Mouse (Mus musculus) liver, embryonic 16.5 days (tissue): ENCODE results near the gene Upk3bl. TPM values are rescaled to one million over a fixed set of nuclear protein-coding genes. Genes with fewer than 3 reads are reported as not detected.
"Not testable (repeated sequence)": the region's sequence is repeated elsewhere in the genome, so short reads cannot be mapped to it uniquely, and the experiment has no call there.

ENCODE experiments used
- ATAC-seq: fragments of 200-750 bp; cut with Nextera tagmentation; 2 replicates; pipeline ENCODE4 v1.8.0; 2017; ENCODE audit warnings: low read depth, mild to moderate bottlenecking, moderate number of reproducible peaks, moderate library complexity
- H3K27ac ChIP-seq: fragments of 300-500 bp; sonication (generic); 2 replicates; pipeline ENCODE4 v1.5.1; 2014; ENCODE audit warnings: mild to moderate bottlenecking, low read length
- H3K27me3 ChIP-seq: fragments of 300-500 bp; sonication (generic); 2 replicates; pipeline ENCODE4 v1.6.1; 2014; ENCODE audit warnings: low read depth, low read length, mixed read lengths; ENCODE audit not compliant: control insufficient read depth, insufficient read depth
- H3K36me3 ChIP-seq: fragments of 300-500 bp; sonication (generic); 2 replicates; pipeline ENCODE4 v1.6.1; 2014; ENCODE audit warnings: mild to moderate bottlenecking; ENCODE audit not compliant: control insufficient read depth, insufficient read depth
- H3K4me1 ChIP-seq: fragments of 300-500 bp; sonication (generic); 2 replicates; pipeline ENCODE4 v1.6.1; 2014; ENCODE audit warnings: low read depth, low read length, mixed read lengths; ENCODE audit not compliant: control insufficient read depth
- H3K4me2 ChIP-seq: fragments of 300-500 bp; sonication (generic); 2 replicates; pipeline ENCODE4 v1.6.1; 2014; ENCODE audit warnings: low read depth, low read length, mixed read lengths
- H3K4me3 ChIP-seq: fragments of 300-500 bp; sonication (generic); 2 replicates; pipeline ENCODE4 v1.5.1; 2014; ENCODE audit warnings: low read depth, mild to moderate bottlenecking, low read length
- H3K9ac ChIP-seq: fragments of 300-500 bp; sonication (generic); 2 replicates; pipeline ENCODE4 v1.6.1; 2014; ENCODE audit warnings: low read depth, low read length
- H3K9me3 ChIP-seq: fragments of 300-500 bp; sonication (generic); replicated peaks from 2 replicates; pipeline ENCODE4 v1.6.1; 2016; ENCODE audit warnings: low read length; ENCODE audit not compliant: control insufficient read depth
- WGBS: fragments of 180-500 bp; shearing (Covaris S2); extraction: QIAGEN DNeasy Blood & Tissue Kit; methylation state at CpG from one replicate; pipeline ENCODE4 v1.1.7; 2014; ENCODE audit not compliant: insufficient replicate concordance; 5-methylcytosine and 5-hydroxymethylcytosine counted together
- polyA plus RNA-seq: library from polyadenylated mRNA; unstranded; fragments of >200 nt; fragmentation: Nextera tagmentation; extraction: Ambion mirVana; gene quantifications from 2 replicates; pipeline ENCODE4 v1.2.1, GENCODE M21; 2015

The Upk3bl gene
- polyA plus RNA-seq, 1 experiment from 2014 or later: not detected

GRCm38 (mm10) chr5:136041260-136041659, 13.0 kb upstream of the Upk3bl start:
- no peak overlapping the region for H3K9ac ChIP-seq
- H3K9me3 ChIP-seq: no peaks in the 10 kb centered on the region
- no peak overlapping the region for H3K4me2 ChIP-seq
- H3K4me3 ChIP-seq: no peak overlapping the region
- H3K27ac ChIP-seq: no peak overlapping the region
- no peaks in the 10 kb centered on the region for H3K36me3 ChIP-seq
- 40% methylated on average over 2 of the region's 2 CpGs for WGBS
- H3K4me1 ChIP-seq: no peaks in the 10 kb centered on the region; the same call in none of the 2 replicates
- ATAC-seq: no peak
- no peaks in the 10 kb centered on the region for H3K27me3 ChIP-seq

GRCm38 (mm10) chr5:136041666-136042065, 12.6 kb upstream of the Upk3bl start:
- Histone ChIP-seq H3K4me3 (no peak overlapping the region), H3K27ac (no peak overlapping the region), H3K9ac (no peak overlapping the region), H3K4me2 (no peak overlapping the region), H3K36me3 (no peaks in the 10 kb centered on the region), H3K4me1 (no peaks in the 10 kb centered on the region; the same call in none of the 2 replicates), H3K27me3 (no peaks in the 10 kb centered on the region), H3K9me3 (no peaks in the 10 kb centered on the region)
- no peak for ATAC-seq
- WGBS: 74% methylated on average over 8 of the region's 8 CpGs

GRCm38 (mm10) chr5:136044865-136045264, 9.4 kb upstream of the Upk3bl start:
- H3K9ac ChIP-seq: no peak overlapping the region
- no peak for ATAC-seq
- H3K4me2 ChIP-seq: no peak overlapping the region
- no peaks in the 10 kb centered on the region for H3K36me3 ChIP-seq
- H3K27me3 ChIP-seq: no peaks in the 10 kb centered on the region
- H3K4me3 ChIP-seq: no peak overlapping the region
- H3K27ac ChIP-seq: no peak overlapping the region
- H3K4me1 ChIP-seq: no peaks in the 10 kb centered on the region; the same call in 1 of the 2 replicates
- no peaks in the 10 kb centered on the region for H3K9me3 ChIP-seq
- 53% methylated on average over 13 of the region's 13 CpGs for WGBS

- no peaks in the 10 kb centered on the region for H3K9me3 ChIP-seq
- no peaks in the 10 kb centered on the region for H3K27me3 ChIP-seq
- no peak overlapping the region for H3K9ac ChIP-seq
- H3K27ac ChIP-seq: no peak overlapping the region
- no peak overlapping the region for H3K4me2 ChIP-seq
- H3K4me1 ChIP-seq: no peaks in the 10 kb centered on the region
- ATAC-seq: no peak
- no peak overlapping the region for H3K4me3 ChIP-seq
- no peaks in the 10 kb centered on the region for H3K36me3 ChIP-seq
- 30% methylated on average over 9 of the region's 9 CpGs for WGBS
These were observed 8.9 kb upstream of the Upk3bl start for GRCm38 (mm10) chr5:136045408-136045807.

GRCm38 (mm10) chr5:136045987-136046386, 8.3 kb upstream of the Upk3bl start:
- ATAC-seq: no peak
- Histone ChIP-seq H3K27me3 (no peaks in the 10 kb centered on the region), H3K4me1 (no peaks in the 10 kb centered on the region), H3K9ac (no peak overlapping the region), H3K4me3 (no peak overlapping the region), H3K27ac (no peak overlapping the region), H3K36me3 (no peaks in the 10 kb centered on the region), H3K9me3 (no peaks in the 10 kb centered on the region), H3K4me2 (no peak overlapping the region)
- WGBS: 2% methylated on average over 10 of the region's 10 CpGs

GRCm38 (mm10) chr5:136048541-136048940, 5.8 kb upstream of the Upk3bl start:
- H3K4me3 ChIP-seq, ATAC-seq, H3K9ac ChIP-seq, H3K4me1 ChIP-seq, H3K27me3 ChIP-seq, H3K4me2 ChIP-seq, H3K27ac ChIP-seq, H3K36me3 ChIP-seq, H3K9me3 ChIP-seq: not testable (repeated sequence)

GRCm38 (mm10) chr5:136049926-136050325, 4.4 kb upstream of the Upk3bl start:
- WGBS: 51% methylated on average over 6 of the region's 6 CpGs
- no peaks in the 10 kb centered on the region for H3K36me3 ChIP-seq
- no peaks in the 10 kb centered on the region for H3K27me3 ChIP-seq
- H3K9me3 ChIP-seq: no peaks in the 10 kb centered on the region
- no peak overlapping the region for H3K4me2 ChIP-seq
- no peak for ATAC-seq
- no peak overlapping the region for H3K27ac ChIP-seq
- no peak overlapping the region for H3K4me3 ChIP-seq
- no peaks in the 10 kb centered on the region for H3K4me1 ChIP-seq
- no peak overlapping the region for H3K9ac ChIP-seq

GRCm38 (mm10) chr5:136051231-136052085, 2.8 kb upstream of the Upk3bl start:
- Histone ChIP-seq H3K9ac (no peak overlapping the region), H3K36me3 (no peaks in the 10 kb centered on the region), H3K4me1 (no peaks in the 10 kb centered on the region), H3K4me3 (no peak overlapping the region), H3K4me2 (no peak overlapping the region), H3K9me3 (no peaks in the 10 kb centered on the region), H3K27ac (no peak overlapping the region), H3K27me3 (no peaks in the 10 kb centered on the region)
- WGBS: 30% methylated on average over 10 of the region's 10 CpGs
- 0 out of 2 replicates have a peak, but pooled peaks have one; percentile 11 for ATAC-seq

- H3K4me1 ChIP-seq: no peaks in the 10 kb centered on the region
- H3K4me3 ChIP-seq: no peak overlapping the region
- no peaks in the 10 kb centered on the region for H3K9me3 ChIP-seq
- H3K36me3 ChIP-seq: no peaks in the 10 kb centered on the region
- WGBS: 57% methylated on average over 8 of the region's 8 CpGs
- H3K4me2 ChIP-seq: no peak overlapping the region
- no peak for ATAC-seq
- no peaks in the 10 kb centered on the region for H3K27me3 ChIP-seq
- H3K27ac ChIP-seq: no peak overlapping the region
- no peak overlapping the region for H3K9ac ChIP-seq
These were observed 1.2 kb upstream of the Upk3bl start for GRCm38 (mm10) chr5:136052861-136053655.
